Mouse (Mus musculus) MEL (cell line): Measurements from ENCODE around the gene Ttc9. TPM values are rescaled to one million over a fixed set of nuclear protein-coding genes. Genes with fewer than 3 reads are reported as not detected.

Experiments used
- DNase-seq: peaks from one replicate; pipeline ENCODE4 v3.0.0; 2011; ENCODE audit warnings: low read depth, low spot score
- H3K27ac ChIP-seq: 2 replicates; pipeline ENCODE4 v1.5.1; 2012; ENCODE audit warnings: low read depth, mild to moderate bottlenecking, control low read depth, low read length, moderate library complexity; ENCODE audit not compliant: control insufficient read depth
- H3K27me3 ChIP-seq, 2 experiments: fragments of 150-350 bp in 1 of 2; sonication (generic) in 1 of 2; 2 replicates each; pipeline ENCODE4 v1.6.1; 2012; ENCODE audit warnings: low read length in 2 of 2, mild to moderate bottlenecking in 2 of 2, improper control_type of control experiment in 1 of 2, moderate library complexity in 1 of 2; ENCODE audit not compliant: insufficient read depth in 2 of 2, control insufficient read depth in 1 of 2
- H3K36me3 ChIP-seq, 2 experiments: 2 replicates each; pipeline ENCODE4 v1.6.1; 2012 to 2014; ENCODE audit warnings: low read length in 2 of 2, improper control_type of control experiment in 1 of 2, inconsistent platforms in 1 of 2, mild to moderate bottlenecking in 1 of 2; ENCODE audit not compliant: insufficient read depth in 2 of 2, control insufficient read depth in 1 of 2
- H3K4me1 ChIP-seq, 2 experiments: fragments of 150-350 bp in 1 of 2; sonication (generic) in 1 of 2; 2 replicates each; pipeline ENCODE4 v1.6.1; 2012; ENCODE audit warnings: low read length in 2 of 2, improper control_type of control experiment in 1 of 2, mild to moderate bottlenecking in 1 of 2; ENCODE audit not compliant: insufficient read depth in 2 of 2, control insufficient read depth in 1 of 2
- H3K4me3 ChIP-seq, 2 experiments: fragments of 150-350 bp in 1 of 2; sonication (generic) in 1 of 2; 2 replicates each; pipeline ENCODE4 v1.5.1; 2012; ENCODE audit warnings: low read depth in 2 of 2, low read length in 2 of 2, mild to moderate bottlenecking in 2 of 2, moderate library complexity in 2 of 2, control low read depth in 1 of 2, improper control_type of control experiment in 1 of 2; ENCODE audit not compliant: control insufficient read depth in 1 of 2, insufficient read depth in 1 of 2
- H3K79me2 ChIP-seq: 2 replicates; pipeline ENCODE4 v1.6.1; 2012; ENCODE audit warnings: mild to moderate bottlenecking, low read length, moderate library complexity; ENCODE audit not compliant: control insufficient read depth, poor library complexity, insufficient read depth
- H3K9ac ChIP-seq: 2 replicates; pipeline ENCODE4 v1.6.1; 2012; ENCODE audit warnings: low read depth, mild to moderate bottlenecking, control low read depth, low read length, moderate library complexity; ENCODE audit not compliant: control insufficient read depth, poor library complexity, severe bottlenecking
- H3K9me3 ChIP-seq: fragments of 150-350 bp; sonication (generic); replicated peaks from 2 replicates; pipeline ENCODE4 v1.6.1; 2012; ENCODE audit warnings: mild to moderate bottlenecking, low read length, improper control_type of control experiment, moderate library complexity; ENCODE audit not compliant: insufficient read depth
- CHD2 ChIP-seq: IDR thresholded peaks from 2 replicates; pipeline ENCODE4 v1.6.1; 2011; ENCODE audit warnings: low read length, improper control_type of control experiment
- CTCF ChIP-seq, 3 experiments: IDR thresholded peaks in 2 of 3; conservative IDR thresholded peaks in 1 of 3; 2 replicates each; pipeline ENCODE4 v1.5.1; 2011 to 2012; ENCODE audit warnings: low read length in 3 of 3, low read depth in 2 of 3, mild to moderate bottlenecking in 2 of 3, improper control_type of control experiment in 1 of 3, inconsistent platforms in 1 of 3, mixed read lengths in 1 of 3, moderate library complexity in 1 of 3; ENCODE audit not compliant: control insufficient read depth in 1 of 3, insufficient read depth in 1 of 3, poor library complexity in 1 of 3, severe bottlenecking in 1 of 3
- E2F4 ChIP-seq: IDR thresholded peaks from 2 replicates; pipeline ENCODE4 v1.6.1; 2011; ENCODE audit warnings: low read depth, low read length, improper control_type of control experiment, borderline replicate concordance
- EP300 ChIP-seq, 2 experiments: IDR thresholded peaks; 2 replicates each; pipeline ENCODE4 v1.6.1; 2011; ENCODE audit warnings: improper control_type of control experiment in 2 of 2, low read length in 2 of 2, low read depth in 1 of 2, mild to moderate bottlenecking in 1 of 2
- ETS1 ChIP-seq: IDR thresholded peaks from 2 replicates; pipeline ENCODE4 v1.6.1; 2012; ENCODE audit warnings: low read depth, mild to moderate bottlenecking, inconsistent platforms, low read length, improper control_type of control experiment, moderate library complexity
- GABPA ChIP-seq: IDR thresholded peaks from 2 replicates; pipeline ENCODE4 v1.6.1; 2012; ENCODE audit warnings: low read depth, mild to moderate bottlenecking, inconsistent platforms, low read length, improper control_type of control experiment, moderate library complexity
- JUND ChIP-seq: IDR thresholded peaks from 2 replicates; pipeline ENCODE4 v1.6.1; 2011; ENCODE audit warnings: low read depth, mild to moderate bottlenecking, improper control_type of control experiment, low read length
- KAT2A ChIP-seq: conservative IDR thresholded peaks from 2 replicates; pipeline ENCODE4 v1.6.1; 2012; ENCODE audit warnings: low read depth, low read length, improper control_type of control experiment, inconsistent platforms
- MAFK ChIP-seq: IDR thresholded peaks from 2 replicates; pipeline ENCODE4 v1.6.1; 2011; ENCODE audit warnings: low read depth, mild to moderate bottlenecking, low read length, improper control_type of control experiment, borderline replicate concordance
- MAX ChIP-seq: IDR thresholded peaks from 2 replicates; pipeline ENCODE4 v1.6.1; 2011; ENCODE audit warnings: low read length, improper control_type of control experiment
- MAZ ChIP-seq: IDR thresholded peaks from 2 replicates; pipeline ENCODE4 v1.6.1; 2012; ENCODE audit warnings: low read depth, mild to moderate bottlenecking, inconsistent platforms, low read length, improper control_type of control experiment
- MEF2A ChIP-seq: IDR thresholded peaks from 2 replicates; pipeline ENCODE4 v1.6.1; 2014; ENCODE audit warnings: low read depth, mild to moderate bottlenecking, inconsistent platforms, low read length, improper control_type of control experiment; ENCODE audit not compliant: poor library complexity, insufficient replicate concordance, severe bottlenecking; ENCODE audit errors: extremely low read depth
- MYB ChIP-seq: IDR thresholded peaks from 2 replicates; pipeline ENCODE4 v1.6.1; 2011; ENCODE audit warnings: mild to moderate bottlenecking, low read depth, low read length, improper control_type of control experiment
- MYC ChIP-seq: IDR thresholded peaks from 2 replicates; pipeline ENCODE4 v1.6.1; 2011; ENCODE audit warnings: low read depth, mild to moderate bottlenecking, low read length, improper control_type of control experiment, moderate library complexity
- NELFE ChIP-seq: IDR thresholded peaks from 2 replicates; pipeline ENCODE4 v1.6.1; 2011; ENCODE audit warnings: low read depth, low read length, improper control_type of control experiment
- NRF1 ChIP-seq: IDR thresholded peaks from 2 replicates; pipeline ENCODE4 v1.6.1; 2014; ENCODE audit warnings: low read depth, mild to moderate bottlenecking, inconsistent platforms, low read length, improper control_type of control experiment, moderate library complexity; ENCODE audit not compliant: poor library complexity, insufficient read depth, severe bottlenecking
- POLR2AphosphoS2 ChIP-seq: IDR thresholded peaks from 2 replicates; pipeline ENCODE4 v1.6.1; 2011; ENCODE audit warnings: low read length, improper control_type of control experiment
- RAD21 ChIP-seq: IDR thresholded peaks from 2 replicates; pipeline ENCODE4 v1.6.1; 2011; ENCODE audit warnings: mild to moderate bottlenecking, low read depth, low read length, improper control_type of control experiment
- RCOR1 ChIP-seq: IDR thresholded peaks from 2 replicates; pipeline ENCODE4 v1.6.1; 2012; ENCODE audit warnings: low read depth, mild to moderate bottlenecking, inconsistent platforms, low read length, improper control_type of control experiment
- SMC3 ChIP-seq: IDR thresholded peaks from 2 replicates; pipeline ENCODE4 v1.6.1; 2011; ENCODE audit warnings: low read depth, low read length, improper control_type of control experiment
- TAL1 ChIP-seq: IDR thresholded peaks from 2 replicates; pipeline ENCODE4 v1.6.1; 2012; ENCODE audit warnings: mild to moderate bottlenecking, inconsistent platforms, low read length, moderate library complexity, mixed read lengths
- TBP ChIP-seq: IDR thresholded peaks from 2 replicates; pipeline ENCODE4 v1.8.0; 2011; ENCODE audit warnings: low read depth, low read length, improper control_type of control experiment
- UBTF ChIP-seq: IDR thresholded peaks from 2 replicates; pipeline ENCODE4 v1.6.1; 2012; ENCODE audit warnings: low read depth, mild to moderate bottlenecking, inconsistent platforms, low read length, improper control_type of control experiment, moderate library complexity, borderline replicate concordance; ENCODE audit not compliant: insufficient read depth
- USF1 ChIP-seq: IDR thresholded peaks from 2 replicates; pipeline ENCODE4 v1.6.1; 2014; ENCODE audit warnings: low read depth, mild to moderate bottlenecking, inconsistent platforms, low read length, improper control_type of control experiment, moderate library complexity
- ZNF384 ChIP-seq: IDR thresholded peaks from 2 replicates; pipeline ENCODE4 v1.6.1; 2012; ENCODE audit warnings: low read depth, mild to moderate bottlenecking, inconsistent platforms, low read length, improper control_type of control experiment
- polyA plus RNA-seq, 2 experiments: library from polyadenylated mRNA; stranded (reverse) in 1 of 2; unstranded in 1 of 2; fragments of >175 nt in 1 of 2; fragments of >200 nt in 1 of 2; gene quantifications; 2 replicates each; pipeline versions ENCODE4 v1.2.1 to v1.2.4; 2012; ENCODE audit warnings: low replicate concordance in 2 of 2, low read depth in 1 of 2; ENCODE audit not compliant: insufficient read length in 2 of 2, insufficient read depth in 1 of 2, missing spikeins in 1 of 2
- total RNA-seq: library from RNA; depleted of rRNA; stranded (reverse); fragments of 300-350 nt; gene quantifications from 2 replicates; pipeline ENCODE4 v1.2.3, GENCODE M21; 2012

The Ttc9 gene
- total and polyA plus RNA-seq, 3 experiments: not detected

DNA sequence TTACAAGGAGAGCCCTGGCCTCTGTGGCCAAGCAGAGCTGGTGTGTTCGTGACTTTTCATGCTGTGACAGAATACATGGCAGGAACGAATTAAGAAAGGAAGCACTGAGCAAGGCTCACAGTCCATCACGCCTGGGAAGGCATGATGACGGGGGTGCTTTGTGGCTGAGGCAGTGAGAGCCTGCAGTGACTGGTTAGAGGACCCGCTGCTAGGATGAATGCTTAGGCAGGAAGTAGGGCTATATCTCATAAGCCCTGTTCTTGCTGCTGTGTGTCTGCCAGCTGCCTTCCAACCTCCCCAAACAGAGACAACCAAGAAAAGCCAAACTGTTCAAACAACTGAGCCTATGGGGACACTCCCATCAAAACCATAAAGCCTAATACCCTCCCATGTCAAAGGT, 9.6 kb downstream of the Ttc9 start:
- Histone ChIP-seq H3K4me3 (no peak overlapping the region), H3K4me1 (no peaks in the 10 kb centered on the region)
- peak; percentile 5 for DNase-seq
- TF ChIP-seq KAT2A (no peak), RAD21 (no peak), ETS1 (no peak), GABPA (no peak), USF1 (no peak), MYB (no peak), EP300 (IDR thresholded peaks at IDR 0.05; ENCODE audit: low read depth in 1 of 2, low read length in 2 of 2) (no peak), CTCF (IDR thresholded peaks at IDR 0.05 in 2 of 3, conservative IDR thresholded peaks at IDR 0.05 in 1 of 3; ENCODE audit: control insufficient read depth in 1 of 3, insufficient read depth in 1 of 3, low read depth in 2 of 3, low read length in 3 of 3, poor library complexity in 1 of 3, severe bottlenecking in 1 of 3) (no peak), TBP (no peak), NRF1 (no peak), MAFK (no peak), POLR2AphosphoS2 (no peak), CHD2 (no peak), MAZ (no peak), MYC (no peak), MAX (no peak)
- TF ChIP-seq, all 39 proteins: peak for 0
- H3K27ac ChIP-seq: no peak overlapping the region
- no peaks in the 10 kb centered on the region for H3K79me2 ChIP-seq
- H3K9ac ChIP-seq: no peak overlapping the region
- H3K9me3 ChIP-seq: no peaks in the 10 kb centered on the region
- peaks cover 3 to 9% of the 10 kb centered on the region in 2 experiments; a peak in 3 of 4 replicates for H3K27me3 ChIP-seq
- no peaks in the 10 kb centered on the region for H3K36me3 ChIP-seq

DNA sequence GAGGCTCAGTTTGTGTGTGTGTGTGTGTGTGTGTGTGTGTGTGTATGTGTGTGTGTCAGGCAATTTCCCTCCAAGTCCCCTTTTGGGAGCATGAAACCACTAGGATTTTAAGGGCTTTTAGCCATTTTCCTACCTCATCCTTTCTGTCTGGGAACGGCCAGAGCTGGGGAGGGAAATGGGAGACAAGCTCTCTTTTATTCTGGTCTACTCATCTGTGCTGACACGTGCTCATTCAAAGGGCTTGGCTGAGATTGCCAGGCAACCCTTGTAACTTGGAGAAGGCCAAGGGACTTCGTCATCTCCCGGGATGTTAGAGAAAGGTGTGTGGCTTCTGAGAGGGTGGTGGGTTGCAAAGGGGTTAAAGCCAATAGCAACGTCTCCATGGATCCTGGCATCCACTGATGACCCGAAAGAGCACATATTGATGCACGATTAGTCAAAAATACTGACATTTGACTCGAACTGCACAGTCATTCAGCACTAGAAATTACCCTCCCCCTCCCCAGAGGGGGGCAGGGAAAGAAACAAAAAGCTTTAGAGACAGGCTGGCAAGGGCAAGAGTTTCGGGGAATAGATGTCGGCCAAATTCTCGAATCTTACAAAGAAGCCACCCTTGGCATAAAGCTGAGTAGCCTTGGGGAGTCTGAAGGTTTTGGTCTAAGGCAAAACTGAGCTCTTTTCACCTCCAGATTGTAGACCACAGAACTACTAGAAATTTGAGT, 11.5 kb downstream of the Ttc9 start:
- no peaks in the 10 kb centered on the region for H3K36me3 ChIP-seq
- H3K9me3 ChIP-seq: no peaks in the 10 kb centered on the region
- H3K27ac ChIP-seq: no peak overlapping the region
- H3K4me1 ChIP-seq: no peaks in the 10 kb centered on the region
- TF ChIP-seq RAD21 (no peak), NRF1 (no peak), MEF2A (no peak), NELFE (no peak), RCOR1 (no peak), UBTF (no peak), JUND (no peak), SMC3 (no peak), POLR2AphosphoS2 (no peak), ZNF384 (no peak), MAZ (no peak), MYB (no peak), TAL1 (no peak), CHD2 (no peak), E2F4 (no peak)
- H3K9ac ChIP-seq: no peak overlapping the region
- no peak overlapping the region for H3K4me3 ChIP-seq
- no peaks in the 10 kb centered on the region for H3K79me2 ChIP-seq
- peaks cover 2 to 10% of the 10 kb centered on the region in 2 experiments; a peak in 3 of 4 replicates for H3K27me3 ChIP-seq
- DNase-seq: no peak
